Mouse (Mus musculus) ES-Bruce4 (cell line): Measurements from ENCODE around the gene Rdx. TPM values are rescaled to one million over a fixed set of nuclear protein-coding genes. Genes with fewer than 3 reads are reported as not detected.

Source experiments
- H3K27ac ChIP-seq: 2 replicates; pipeline ENCODE4 v1.5.1; 2012; ENCODE audit warnings: low read length, inconsistent platforms; ENCODE audit not compliant: insufficient read depth
- H3K27me3 ChIP-seq: 2 replicates; pipeline ENCODE4 v1.6.1; 2012; ENCODE audit warnings: mild to moderate bottlenecking, low read length, inconsistent platforms; ENCODE audit not compliant: control insufficient read depth, poor library complexity, insufficient read depth, severe bottlenecking
- H3K36me3 ChIP-seq: 2 replicates; pipeline ENCODE4 v1.6.1; 2012; ENCODE audit warnings: inconsistent platforms, mild to moderate bottlenecking, low read length, moderate library complexity; ENCODE audit not compliant: control insufficient read depth, poor library complexity, insufficient read depth, severe bottlenecking
- H3K4me1 ChIP-seq: one replicate; pipeline ENCODE4 v1.8.1; 2011; ENCODE audit warnings: low read length; ENCODE audit not compliant: control insufficient read depth, insufficient read depth
- H3K4me3 ChIP-seq: 2 replicates; pipeline ENCODE4 v1.5.1; 2011; ENCODE audit warnings: low read depth, mild to moderate bottlenecking, low read length
- H3K9ac ChIP-seq: 2 replicates; pipeline ENCODE4 v1.6.1; 2012; ENCODE audit warnings: low read depth, mild to moderate bottlenecking, inconsistent platforms; ENCODE audit not compliant: poor library complexity, severe bottlenecking
- H3K9me3 ChIP-seq: replicated peaks from 2 replicates; pipeline ENCODE4 v1.6.1; 2012; ENCODE audit warnings: mild to moderate bottlenecking, low read length, inconsistent platforms; ENCODE audit not compliant: control insufficient read depth, poor library complexity, insufficient read depth, severe bottlenecking
- CTCF ChIP-seq: IDR thresholded peaks from one replicate; pipeline ENCODE4 v1.8.1; 2011; ENCODE audit warnings: low read depth, low read length
- EP300 ChIP-seq: IDR thresholded peaks from 2 replicates; pipeline ENCODE4 v1.6.1; 2011; ENCODE audit warnings: low read depth, low read length; ENCODE audit not compliant: insufficient read depth
- POLR2A ChIP-seq: IDR thresholded peaks from one replicate; pipeline ENCODE4 v1.8.1; 2011; ENCODE audit warnings: low read length; ENCODE audit not compliant: insufficient read depth
- polyA plus RNA-seq: library from polyadenylated mRNA; stranded (reverse); fragments of >200 nt; gene quantifications from 2 replicates; pipeline ENCODE4 v1.2.4, GENCODE M21; 2011; ENCODE audit warnings: low read depth; ENCODE audit not compliant: missing spikeins, insufficient read depth, insufficient read length

The Rdx gene
- polyA plus RNA-seq, 1 experiment: 157 TPM

- Histone ChIP-seq H3K4me1 (no peaks in the 10 kb centered on the region), H3K4me3 (no peak overlapping the region), H3K36me3 (no peaks in the 10 kb centered on the region), H3K9me3 (no peaks in the 10 kb centered on the region), H3K9ac (no peak overlapping the region), H3K27me3 (no peaks in the 10 kb centered on the region), H3K27ac (no peak overlapping the region)
- TF ChIP-seq CTCF (no peak), EP300 (no peak), POLR2A (no peak)
Observed at GRCm38 (mm10) chr9:52132771-52133170, 85.8 kb downstream of the Rdx start.

Other genes starting within 250 kb of the Rdx start
- 16.1 and 17.0 TPM in 2 replicates for gene Fdx1, start 83.6 kb upstream of the Rdx start, polyA plus RNA-seq
- 6.5 and 6.8 TPM in 2 replicates for gene Zc3h12c, start 121.4 kb downstream of the Rdx start, polyA plus RNA-seq